Mouse (Mus musculus) heart, embryonic 11.5 days (tissue): Measurements from ENCODE around the gene Tescl. TPM values are rescaled to one million over a fixed set of nuclear protein-coding genes. Genes with fewer than 3 reads are reported as not detected.

Experiments used
- ATAC-seq: fragments of 200-750 bp; cut with Nextera tagmentation; replicated peaks from 2 replicates; pipeline ENCODE4 v1.8.0; 2017; ENCODE audit warnings: moderate library complexity; ENCODE audit not compliant: insufficient number of reproducible peaks, low FRiP score, low TSS enrichment
- H3K27ac ChIP-seq: fragments of 300-500 bp; sonication (generic); 2 replicates; pipeline ENCODE4 v1.5.1; 2014; ENCODE audit warnings: mild to moderate bottlenecking, low read depth, low read length
- H3K27me3 ChIP-seq: fragments of 300-500 bp; sonication (generic); 2 replicates; pipeline ENCODE4 v1.6.1; 2014; ENCODE audit warnings: mild to moderate bottlenecking, low read length, mixed read lengths; ENCODE audit not compliant: control insufficient read depth, insufficient read depth
- H3K36me3 ChIP-seq: fragments of 300-500 bp; sonication (generic); 2 replicates; pipeline ENCODE4 v1.6.1; 2014; ENCODE audit warnings: mild to moderate bottlenecking, low read length, moderate library complexity, mixed read lengths; ENCODE audit not compliant: control insufficient read depth, insufficient read depth
- H3K4me1 ChIP-seq: fragments of 300-500 bp; sonication (generic); 2 replicates; pipeline ENCODE4 v1.6.1; 2014; ENCODE audit warnings: low read length; ENCODE audit not compliant: control insufficient read depth, insufficient read depth
- H3K4me2 ChIP-seq: fragments of 300-500 bp; sonication (generic); 2 replicates; pipeline ENCODE4 v1.6.1; 2014; ENCODE audit warnings: mild to moderate bottlenecking, moderate library complexity
- H3K4me3 ChIP-seq: fragments of 300-500 bp; sonication (generic); 2 replicates; pipeline ENCODE4 v1.5.1; 2014; ENCODE audit warnings: low read depth, low read length
- H3K9ac ChIP-seq: fragments of 300-500 bp; sonication (generic); 2 replicates; pipeline ENCODE4 v1.6.1; 2014; ENCODE audit warnings: mild to moderate bottlenecking, low read depth, low read length, moderate library complexity
- H3K9me3 ChIP-seq: fragments of 300-500 bp; sonication (generic); replicated peaks from 2 replicates; pipeline ENCODE4 v1.6.1; 2016; ENCODE audit warnings: low read length; ENCODE audit not compliant: control insufficient read depth
- WGBS: fragments of 180-500 bp; shearing (Covaris S2); extraction: QIAGEN DNeasy Blood & Tissue Kit; methylation state at CpG from one replicate; pipeline ENCODE4 v1.1.7; 2014; ENCODE audit not compliant: insufficient replicate concordance; 5-methylcytosine and 5-hydroxymethylcytosine counted together
- polyA plus RNA-seq: library from polyadenylated mRNA; unstranded; fragments of >200 nt; fragmentation: Nextera tagmentation; extraction: Ambion mirVana; gene quantifications from 2 replicates; pipeline ENCODE4 v1.2.1, GENCODE M21; 2014

Tescl gene
- polyA plus RNA-seq, 1 experiment from 2014 or later = not detected

DNA sequence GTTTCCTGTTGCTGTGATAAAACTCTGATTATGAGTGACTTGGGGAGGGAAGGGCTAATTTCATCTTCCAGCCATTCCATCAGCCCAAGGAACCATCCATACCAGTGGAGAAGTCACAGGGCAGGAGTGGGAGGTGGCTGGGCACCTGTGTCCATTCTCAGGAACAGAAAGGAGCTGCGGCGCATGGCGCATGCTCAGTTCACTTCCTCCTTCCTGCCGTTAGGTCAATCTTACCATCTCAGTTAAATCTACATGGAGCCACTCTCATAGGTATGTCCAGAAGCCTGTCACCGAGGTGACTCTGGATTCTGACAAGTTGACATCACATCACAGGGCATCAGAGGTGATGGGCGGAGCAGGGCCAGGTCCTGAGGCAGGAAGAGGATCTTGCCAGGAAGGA, 21.9 kb upstream of the Tescl start:
- H3K27ac ChIP-seq = no peak overlapping the region
- H3K9ac ChIP-seq = no peak overlapping the region
- WGBS = 75% methylated on average over 6 of the region's 6 CpGs
- no peaks in the 10 kb centered on the region for H3K4me1 ChIP-seq
- no peak overlapping the region for H3K4me3 ChIP-seq
- H3K4me2 ChIP-seq = no peak overlapping the region
- peaks cover 10% of the 10 kb centered on the region for H3K27me3 ChIP-seq
- no peak for ATAC-seq
- H3K9me3 ChIP-seq = no peaks in the 10 kb centered on the region
- H3K36me3 ChIP-seq = no peaks in the 10 kb centered on the region

DNA sequence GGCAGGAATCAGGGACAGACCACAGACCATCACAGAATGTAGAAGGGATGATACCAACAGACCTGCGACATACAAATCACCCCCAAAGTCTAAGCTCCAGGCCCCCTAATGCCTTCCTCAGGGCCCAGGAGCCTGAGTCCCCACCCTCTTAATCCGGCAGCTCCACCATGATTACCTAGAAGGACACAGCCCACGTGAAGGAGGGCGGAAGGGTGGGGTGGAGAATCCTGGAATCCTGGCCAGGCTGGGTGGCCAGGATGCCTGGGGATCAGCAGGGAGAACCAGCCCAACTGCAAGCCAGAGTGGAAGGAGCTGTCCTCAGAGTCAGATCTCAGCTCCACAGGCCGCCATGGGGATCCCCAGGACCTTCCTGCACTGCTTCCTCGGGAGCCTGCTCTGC, 15.2 kb upstream of the Tescl start, which contains the start of gene Lypd5:
TSS of gene Lypd5 (plus strand) at position 301 of the 400 bp plus-strand sequence.
- H3K4me1 ChIP-seq = no peaks in the 10 kb centered on the region
- WGBS = 28% methylated on average over 6 of the region's 6 CpGs

DNA sequence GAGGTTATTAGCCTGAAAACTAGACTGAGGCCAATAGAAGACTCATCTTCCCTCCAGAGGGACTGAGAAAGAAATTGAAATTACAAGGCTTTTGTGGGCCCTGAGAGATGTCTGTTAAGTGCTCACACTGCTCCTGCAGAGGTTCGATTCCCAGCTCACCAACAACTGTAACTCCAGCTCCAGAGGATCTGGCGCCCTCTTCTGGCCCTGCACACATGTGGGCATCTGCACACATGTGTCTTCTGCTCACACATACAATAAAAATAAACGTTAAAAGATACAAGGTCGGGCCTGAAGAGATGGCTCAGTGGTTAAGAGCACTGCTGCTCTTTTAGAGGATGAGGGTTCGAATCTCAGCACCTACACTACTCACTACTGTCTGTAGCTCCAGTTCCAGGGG, 12.7 kb upstream of the Tescl start:
- H3K9ac ChIP-seq = no peak overlapping the region
- H3K27me3 ChIP-seq = peaks cover 3% of the 10 kb centered on the region; the same call in 1 of the 2 replicates
- H3K27ac ChIP-seq = no peak overlapping the region
- H3K36me3 ChIP-seq = no peaks in the 10 kb centered on the region
- no peak for ATAC-seq
- H3K4me1 ChIP-seq = no peaks in the 10 kb centered on the region
- no peak overlapping the region for H3K4me3 ChIP-seq
- no peak overlapping the region for H3K4me2 ChIP-seq
- no peaks in the 10 kb centered on the region for H3K9me3 ChIP-seq
- 65% methylated on average over 5 of the region's 5 CpGs for WGBS

More for the DNA sequence above, 15.2 kb upstream of the Tescl start, which contains the start of gene Lypd5:
- H3K27ac ChIP-seq = no peak within 1 kb of the TSS
- no peak for ATAC-seq
- peaks cover 13% of the 10 kb centered on the region for H3K27me3 ChIP-seq
- H3K4me2 ChIP-seq = no peak within 1 kb of the TSS
- no peaks in the 10 kb centered on the region for H3K36me3 ChIP-seq
- no peaks in the 10 kb centered on the region for H3K9me3 ChIP-seq
- no peak within 1 kb of the TSS for H3K4me3 ChIP-seq
- no peak within 1 kb of the TSS for H3K9ac ChIP-seq

DNA sequence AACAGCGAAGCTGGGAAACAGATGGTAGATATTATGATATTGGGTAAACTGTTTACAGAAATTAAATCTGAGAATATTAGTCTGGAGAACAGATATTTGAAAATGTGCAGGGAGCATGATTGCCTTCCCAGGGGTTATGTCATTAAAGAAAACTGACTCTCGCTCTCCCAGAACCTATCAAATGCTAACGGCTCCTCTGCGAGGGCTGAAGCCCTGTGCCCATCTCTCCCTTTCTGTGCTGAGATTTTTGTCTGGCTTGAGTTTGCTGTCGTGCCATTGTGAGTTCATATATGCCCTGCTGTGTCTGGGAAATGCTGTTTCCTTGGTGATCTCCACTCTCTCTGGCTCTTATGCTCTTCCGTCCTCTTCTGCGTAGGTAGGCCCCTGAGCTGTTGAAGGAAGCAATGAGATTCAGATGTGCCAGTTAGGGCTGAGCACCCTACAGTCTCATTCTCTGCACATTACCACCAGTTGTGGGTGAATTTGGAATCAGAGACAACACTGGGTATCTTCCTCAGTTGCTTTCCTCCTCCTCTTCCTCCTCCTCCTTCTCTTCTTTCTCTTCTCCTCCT, 10.1 kb upstream of the Tescl start:
- Histone ChIP-seq H3K27me3 (no peaks in the 10 kb centered on the region), H3K27ac (no peak overlapping the region), H3K9me3 (no peaks in the 10 kb centered on the region), H3K4me2 (no peak overlapping the region), H3K36me3 (no peaks in the 10 kb centered on the region), H3K4me3 (no peak overlapping the region), H3K9ac (no peak overlapping the region), H3K4me1 (no peaks in the 10 kb centered on the region)
- 73% methylated on average over 7 of the region's 7 CpGs for WGBS
- ATAC-seq = no peak

DNA sequence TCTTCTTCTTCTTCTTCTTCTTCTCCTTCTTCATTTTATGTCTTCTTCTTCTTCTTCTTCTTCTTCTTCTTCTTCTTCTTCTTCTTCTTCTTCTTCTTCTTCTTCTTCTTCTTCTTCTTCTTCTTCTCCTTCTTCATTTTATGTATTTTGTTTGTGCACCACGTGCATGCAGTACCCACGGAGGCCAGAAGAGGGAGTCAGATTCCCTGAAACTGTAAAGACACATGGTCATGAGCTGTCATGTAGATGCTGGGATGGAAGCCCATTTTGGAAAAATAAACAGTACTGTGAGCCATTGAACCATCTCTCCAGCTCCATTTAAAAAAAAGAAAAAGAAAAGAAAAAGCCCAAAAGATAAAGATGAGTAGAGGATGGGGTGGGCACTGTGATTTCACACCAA, 4.5 kb upstream of the Tescl start:
- Histone ChIP-seq H3K9ac (no peak overlapping the region), H3K27ac (no peak overlapping the region), H3K36me3 (no peaks in the 10 kb centered on the region), H3K27me3 (peaks cover 14% of the 10 kb centered on the region), H3K9me3 (no peaks in the 10 kb centered on the region), H3K4me3 (no peak overlapping the region), H3K4me2 (no peak overlapping the region), H3K4me1 (no peaks in the 10 kb centered on the region; the same call in 1 of the 2 replicates)
- ATAC-seq = no peak
- WGBS = 41% methylated on average over 2 of the region's 2 CpGs

DNA sequence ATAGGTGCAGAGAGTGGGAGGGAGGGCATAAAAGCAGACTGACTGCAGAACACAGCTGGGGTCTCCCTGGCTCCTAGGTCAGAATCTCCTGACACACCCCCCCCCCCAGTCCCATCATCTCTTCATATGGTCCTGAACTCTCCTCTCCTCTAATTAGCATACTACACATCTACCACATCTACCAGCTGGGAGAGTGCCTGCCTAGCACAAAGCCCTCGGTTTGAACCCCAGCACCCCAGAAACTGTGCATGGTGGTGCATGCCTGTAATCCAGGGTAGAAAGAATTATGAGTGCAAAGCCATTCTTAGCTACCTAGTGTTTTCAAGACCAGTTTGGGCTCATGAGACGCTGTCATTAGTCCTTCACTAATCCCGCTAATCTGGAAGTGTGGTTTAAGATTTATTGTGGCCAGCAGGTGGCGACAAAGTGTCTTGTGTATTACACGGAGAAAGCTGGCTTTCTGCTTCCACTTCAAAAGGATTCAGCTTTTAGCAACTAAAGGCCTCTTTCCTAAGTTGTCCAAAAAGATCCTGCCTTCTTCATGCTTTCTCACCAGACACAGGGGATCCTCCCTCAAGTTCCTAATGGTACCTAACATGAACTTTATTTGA, 2.1 kb upstream of the Tescl start:
- no peak overlapping the region for H3K4me2 ChIP-seq
- H3K27ac ChIP-seq = no peak overlapping the region
- no peaks in the 10 kb centered on the region for H3K36me3 ChIP-seq
- no peaks in the 10 kb centered on the region; the same call in 1 of the 2 replicates for H3K9me3 ChIP-seq
- no peaks in the 10 kb centered on the region; the same call in 1 of the 2 replicates for H3K4me1 ChIP-seq
- WGBS = 10% methylated on average over 5 of the region's 5 CpGs
- H3K4me3 ChIP-seq = no peak overlapping the region
- no peak for ATAC-seq
- peaks cover 18% of the 10 kb centered on the region for H3K27me3 ChIP-seq
- H3K9ac ChIP-seq = no peak overlapping the region

DNA sequence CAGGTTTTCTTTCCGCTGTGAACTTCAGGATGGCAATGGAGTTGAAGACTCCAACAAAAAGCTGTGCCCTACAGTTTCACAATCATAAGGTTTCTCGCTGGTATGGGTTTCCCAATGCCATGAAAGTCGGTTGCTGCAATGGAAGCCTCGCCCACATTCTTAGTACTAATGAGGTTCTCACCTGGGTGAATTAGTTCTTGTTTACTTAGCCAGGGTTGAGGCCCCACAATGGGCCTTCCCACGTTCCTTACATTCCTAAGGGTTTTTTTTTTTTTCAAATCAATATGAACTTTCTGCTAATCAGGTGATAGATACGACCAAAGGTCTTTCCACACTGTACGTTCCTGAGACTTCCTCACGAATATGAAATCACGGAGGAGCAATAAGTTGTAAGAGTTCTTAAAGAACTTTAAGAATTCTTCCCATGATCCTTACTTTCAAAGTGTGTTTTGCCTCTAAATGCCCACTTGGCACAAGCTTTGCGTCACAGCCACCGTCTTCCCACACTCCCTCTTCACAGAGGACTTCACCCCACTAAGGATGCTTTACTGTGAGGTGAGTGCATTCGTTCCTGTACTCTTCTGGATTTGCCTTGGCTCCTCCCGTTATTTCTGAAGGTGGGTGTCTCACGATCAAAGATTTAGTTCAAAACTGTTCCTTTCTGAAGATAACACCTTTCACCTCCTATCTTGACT, 6.3 kb downstream of the Tescl start:
- Histone ChIP-seq H3K9me3 (peaks cover 6% of the 10 kb centered on the region; the same call in 1 of the 2 replicates), H3K4me1 (no peaks in the 10 kb centered on the region), H3K36me3 (no peaks in the 10 kb centered on the region), H3K9ac (no peak overlapping the region), H3K4me2 (no peak overlapping the region), H3K4me3 (no peak overlapping the region), H3K27me3 (no peaks in the 10 kb centered on the region; the same call in 1 of the 2 replicates), H3K27ac (no peak overlapping the region)
- WGBS = 77% methylated on average over 14 of the region's 14 CpGs
- no peak for ATAC-seq

DNA sequence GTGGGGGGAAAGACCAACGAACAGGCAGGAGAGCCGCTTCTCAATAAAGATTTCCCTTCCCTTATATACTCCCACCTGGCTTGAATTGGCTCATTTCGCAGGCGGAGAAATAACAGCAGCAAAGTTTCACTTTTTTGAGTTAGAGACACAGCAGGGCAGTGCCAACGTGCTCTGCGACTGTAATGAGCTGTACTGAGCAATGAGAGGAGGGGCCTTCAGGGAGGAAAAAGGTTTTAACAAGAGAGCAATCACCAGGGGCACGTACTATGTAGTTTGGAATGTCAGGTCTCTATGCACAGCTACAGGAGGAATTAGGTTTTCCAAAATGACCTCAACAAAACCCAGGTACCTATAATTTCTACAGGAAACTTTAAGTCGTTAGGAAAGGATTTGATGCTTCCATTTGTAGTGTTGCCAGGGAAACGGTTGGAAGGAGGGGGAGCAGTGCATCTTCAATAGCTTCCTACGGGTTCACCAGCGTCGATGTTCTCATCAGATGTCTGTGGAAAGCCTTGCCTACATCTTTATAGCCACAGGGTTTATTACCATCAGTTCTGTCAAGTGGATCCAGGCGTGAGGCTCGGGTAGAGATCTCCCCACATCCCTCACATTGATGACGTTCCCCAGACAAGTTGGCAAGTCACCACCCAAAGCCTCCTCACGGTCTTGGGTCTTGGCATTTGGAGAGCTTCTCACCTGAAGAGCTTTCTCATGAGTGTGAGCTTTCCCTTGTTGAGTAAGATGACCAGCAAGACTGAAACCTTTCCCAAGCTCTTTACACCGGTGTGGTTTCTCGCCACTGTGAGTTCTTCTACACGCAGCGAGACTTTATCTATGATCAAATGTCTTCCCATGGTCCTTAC, 7.2 kb downstream of the Tescl start:
- no peak for ATAC-seq
- Histone ChIP-seq H3K36me3 (no peaks in the 10 kb centered on the region), H3K4me3 (peak overlapping the region; percentile 26), H3K27ac (no peak overlapping the region), H3K9ac (peak overlapping the region; percentile 56; the same call in 1 of the 2 replicates), H3K4me1 (no peaks in the 10 kb centered on the region), H3K27me3 (no peaks in the 10 kb centered on the region; the same call in 1 of the 2 replicates), H3K4me2 (peak overlapping the region; percentile 62), H3K9me3 (peaks cover 6% of the 10 kb centered on the region; the same call in 1 of the 2 replicates)
- WGBS = 49% methylated on average over 20 of the region's 20 CpGs
